Mouse (Mus musculus): ENCODE results near the gene Fam170b.

Fam170b gene

GRCm38 (mm10) chr14:32833847-32834246 lies at the start of gene Fam170b:
Gene Fam170b, plus strand, starts transcription at chr14:32833962.
- no peak for DNase-seq (ENCODE audit: extremely low spot score, low read depth, low spot score)

DNA sequence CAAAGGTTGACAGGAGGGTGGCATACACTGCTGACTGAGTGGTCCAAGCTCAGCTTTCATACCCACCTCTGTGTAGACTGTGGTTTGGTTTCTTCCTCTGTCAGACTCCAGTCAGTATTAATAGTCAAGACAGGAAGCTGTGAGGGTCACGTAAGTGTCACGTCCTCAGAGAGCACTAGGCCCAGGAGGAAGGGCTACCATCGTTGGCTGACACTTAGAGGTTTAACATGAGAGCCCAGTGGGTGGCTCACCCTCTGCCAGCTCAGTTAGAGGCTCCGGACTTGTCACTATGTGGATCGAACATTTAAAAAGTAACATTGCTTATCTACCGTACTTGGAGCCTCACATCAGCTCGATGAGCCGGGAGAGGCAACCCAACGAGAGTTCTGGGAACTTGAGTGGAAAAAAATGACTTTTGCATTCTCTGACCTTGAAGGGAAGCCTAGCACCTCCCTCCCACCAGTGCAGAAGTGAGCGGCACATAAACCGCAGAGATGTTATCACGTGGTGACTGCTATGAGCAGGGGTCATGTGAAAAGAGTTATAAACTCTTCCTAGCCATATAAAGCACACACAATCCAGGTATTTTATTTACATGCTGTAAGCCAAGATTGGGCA lies 49.5 kb upstream of the Fam170b start:
- DNase-seq (ENCODE audit: extremely low spot score, low read depth, low spot score) = no peak

DNA sequence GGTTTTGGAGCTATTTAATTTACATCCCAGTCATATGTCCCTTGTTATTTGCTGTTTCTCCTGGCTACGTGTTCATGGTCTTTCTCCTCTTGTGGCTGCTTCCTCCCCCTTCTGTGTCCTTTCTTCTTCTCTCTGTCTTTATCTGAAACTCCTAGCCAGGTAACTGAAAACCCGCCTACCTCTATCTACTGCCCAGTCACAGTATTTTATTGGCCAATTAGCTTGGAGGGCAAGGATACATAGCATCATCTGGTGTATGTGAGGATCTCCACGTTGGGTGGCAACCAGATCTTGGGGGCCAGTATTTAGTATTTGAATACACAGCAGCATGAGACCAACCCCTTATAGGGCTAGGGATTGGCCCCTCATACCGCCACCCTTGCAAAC lies 49.0 kb upstream of the Fam170b start:
- DNase-seq (ENCODE audit: extremely low spot score, low read depth, low spot score) = no peak

GRCm38 (mm10) chr14:32785556-32786130 lies 48.1 kb upstream of the Fam170b start, which contains the start of gene Tmem273:
Gene Tmem273, plus strand, starts transcription at chr14:32785963.
- DNase-seq (ENCODE audit: extremely low spot score, low read depth, low spot score) = no peak

DNA sequence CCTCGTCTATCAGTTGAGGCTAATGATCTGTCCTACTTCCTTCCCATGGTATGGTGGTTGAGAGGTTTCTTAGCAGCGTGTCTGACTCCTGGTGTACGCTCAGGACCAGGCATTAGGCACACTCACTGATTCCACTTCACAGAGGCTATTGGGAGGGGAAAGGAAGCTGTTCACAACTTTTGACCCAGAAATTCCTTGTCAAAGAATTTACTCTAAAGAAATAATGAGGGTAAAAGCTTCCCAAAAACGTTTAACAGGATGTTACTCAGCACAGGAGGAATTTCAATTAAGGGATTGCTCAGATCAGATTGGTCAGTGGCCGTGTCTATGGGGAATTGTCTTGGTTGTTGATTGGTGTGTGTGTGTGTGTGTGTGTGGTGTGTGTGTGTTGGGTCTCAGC lies 46.1 kb upstream of the Fam170b start:
- no peak for DNase-seq (ENCODE audit: extremely low spot score, low read depth, low spot score)

- no peak for DNase-seq (ENCODE audit: extremely low spot score, low read depth, low spot score)
Observed at GRCm38 (mm10) chr14:32796375-32796774, 37.4 kb upstream of the Fam170b start.

DNA sequence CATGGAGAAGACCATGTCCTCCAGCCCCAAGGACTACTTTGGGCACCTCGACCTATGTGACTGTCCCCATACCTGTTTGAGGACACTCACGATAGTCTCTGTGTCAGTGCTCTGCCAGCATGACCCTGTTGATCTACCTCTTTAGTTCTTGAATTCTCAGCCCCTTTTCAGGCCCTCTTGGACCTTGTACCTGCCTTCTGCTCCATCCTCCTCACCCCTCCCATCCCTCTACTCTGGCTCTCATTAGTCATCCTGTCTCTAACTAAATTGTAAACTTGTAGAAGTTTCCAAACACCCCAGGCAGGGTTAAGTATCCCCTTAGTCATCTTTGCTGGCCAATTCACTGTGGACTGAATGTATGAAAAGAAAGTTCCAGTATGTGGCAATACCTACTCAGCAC lies 36.0 kb upstream of the Fam170b start:
- no peak for DNase-seq (ENCODE audit: extremely low spot score, low read depth, low spot score)

DNA sequence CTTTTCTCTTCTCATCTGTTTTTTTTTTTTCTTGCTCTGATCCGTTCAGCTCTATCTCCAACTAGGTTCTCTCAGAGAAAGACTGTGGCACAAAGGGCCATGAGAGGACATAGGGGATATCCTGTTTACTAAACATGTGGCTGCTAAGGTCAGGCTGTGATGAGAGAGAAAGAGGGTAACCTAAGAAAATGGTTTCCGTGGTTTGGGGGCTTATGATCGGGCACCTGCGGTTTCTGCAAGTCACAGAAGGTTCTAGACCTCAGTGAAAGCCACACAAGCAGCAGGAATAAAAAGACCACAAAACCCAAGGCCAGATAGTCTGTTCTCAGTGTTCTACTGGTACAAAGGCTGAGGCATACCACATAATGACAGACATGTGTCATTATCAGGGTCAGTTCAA lies 35.4 kb upstream of the Fam170b start:
- DNase-seq (ENCODE audit: extremely low spot score, low read depth, low spot score) = no peak

DNA sequence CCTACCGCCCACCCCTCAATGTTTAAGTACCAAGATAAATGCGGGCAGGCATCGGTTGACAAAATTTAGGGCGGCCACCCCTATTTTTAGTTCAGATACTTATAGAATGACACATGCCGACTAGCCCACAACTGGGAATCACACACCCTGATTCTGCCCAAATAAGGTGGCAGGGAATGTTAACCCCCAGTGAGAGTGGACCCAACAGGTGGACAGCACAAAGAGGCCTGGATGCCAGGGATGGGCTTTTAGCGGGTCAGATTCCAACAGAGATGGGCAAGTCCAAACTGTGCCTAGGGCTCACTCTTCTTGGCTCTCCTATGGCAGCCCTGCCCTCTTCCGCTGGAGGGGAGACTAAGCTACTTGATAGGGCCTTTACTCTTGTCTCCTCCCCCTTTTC lies 33.7 kb upstream of the Fam170b start:
- no peak for DNase-seq (ENCODE audit: extremely low spot score, low read depth, low spot score)

GRCm38 (mm10) chr14:32801016-32801661 lies 32.6 kb upstream of the Fam170b start:
- no peak for DNase-seq (ENCODE audit: extremely low spot score, low read depth, low spot score)

GRCm38 (mm10) chr14:32801662-32802024 lies 32.1 kb upstream of the Fam170b start:
- DNase-seq (ENCODE audit: extremely low spot score, low read depth, low spot score) = no peak

DNA sequence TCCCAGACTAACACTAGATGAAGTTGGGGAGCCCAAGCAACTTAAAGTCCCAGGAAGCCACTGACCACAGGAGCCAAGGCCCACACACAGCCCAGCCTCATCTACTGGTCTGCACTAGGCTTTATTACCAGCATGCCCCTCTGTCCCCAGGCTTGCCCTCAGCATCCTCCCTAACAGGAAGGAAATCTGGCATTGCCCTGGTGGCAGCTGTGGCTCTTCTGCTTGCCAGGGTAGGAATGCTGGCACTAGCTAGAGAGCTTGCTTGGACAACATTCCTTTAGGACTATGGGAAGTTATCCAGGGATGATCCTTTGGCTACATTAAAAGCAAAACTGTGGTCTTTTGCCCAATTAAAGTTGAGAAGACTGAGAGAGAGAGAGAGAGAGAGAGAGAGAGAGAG lies 23.7 kb upstream of the Fam170b start:
- DNase-seq (ENCODE audit: extremely low spot score, low read depth, low spot score) = no peak

DNA sequence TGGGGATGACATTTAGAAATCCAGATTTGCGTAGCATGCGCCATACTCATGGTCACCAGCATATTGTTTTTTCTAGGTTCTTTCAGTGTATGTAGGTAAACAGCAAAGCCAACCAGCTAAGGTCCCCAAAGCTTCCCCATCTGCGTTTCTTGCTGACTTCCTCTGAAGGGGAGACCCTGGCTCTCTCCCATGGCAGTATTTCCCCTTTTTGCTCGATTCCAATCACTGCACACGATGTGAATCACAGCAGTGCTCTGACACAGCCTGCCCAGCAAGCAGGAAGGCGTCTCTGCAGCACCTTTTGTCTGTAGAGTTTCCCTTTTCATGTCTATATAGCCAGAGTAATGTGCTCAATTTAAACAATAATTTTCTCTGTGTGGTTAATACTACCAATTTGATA lies 21.3 kb upstream of the Fam170b start:
- no peak for DNase-seq (ENCODE audit: extremely low spot score, low read depth, low spot score)

- no peak for DNase-seq (ENCODE audit: extremely low spot score, low read depth, low spot score)
Observed at GRCm38 (mm10) chr14:32814961-32815360, 18.8 kb upstream of the Fam170b start.

DNA sequence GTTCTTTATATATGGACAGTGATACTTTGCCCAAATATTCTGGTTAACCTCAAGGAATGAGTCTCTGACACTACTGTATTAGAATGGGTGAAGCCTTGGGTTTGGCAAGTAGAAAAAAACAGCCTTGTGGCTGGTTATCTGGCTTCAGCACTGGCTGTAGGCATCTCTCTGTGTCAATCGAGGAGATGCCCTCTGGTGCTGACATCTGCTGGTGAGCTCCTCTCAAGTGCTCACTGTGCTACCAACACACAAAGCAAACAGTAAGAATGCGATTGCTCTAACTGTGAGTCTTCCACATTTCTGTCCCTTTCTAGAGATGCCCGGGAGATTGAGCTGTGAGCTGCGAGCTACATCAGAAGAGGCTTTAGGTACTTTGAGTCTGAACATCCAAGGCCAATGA lies 17.2 kb upstream of the Fam170b start:
- no peak for DNase-seq (ENCODE audit: extremely low spot score, low read depth, low spot score)

DNA sequence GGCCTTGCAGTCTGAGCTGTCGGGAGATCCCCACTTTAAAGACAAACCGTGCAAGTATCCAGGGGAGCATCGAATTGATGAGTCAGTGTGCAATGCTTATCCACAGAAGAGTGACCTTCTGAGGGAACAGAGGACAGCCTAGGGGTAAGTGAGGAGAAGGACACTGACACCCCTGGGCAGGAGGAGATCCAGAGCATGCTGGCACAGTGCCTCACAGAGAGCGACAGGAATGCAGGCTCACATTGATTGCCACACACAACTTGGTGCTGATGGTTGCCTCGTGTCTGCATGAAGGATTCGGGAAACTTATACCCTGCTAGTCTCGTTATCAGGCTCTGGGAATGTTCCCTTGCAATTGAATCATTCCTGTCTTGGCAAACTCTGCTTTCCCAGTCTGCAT lies 16.5 kb upstream of the Fam170b start:
- DNase-seq (ENCODE audit: extremely low spot score, low read depth, low spot score) = no peak

- DNase-seq (ENCODE audit: extremely low spot score, low read depth, low spot score) = no peak
Observed at GRCm38 (mm10) chr14:32819297-32819696, 14.5 kb upstream of the Fam170b start.

- no peak for DNase-seq (ENCODE audit: extremely low spot score, low read depth, low spot score)
Observed at GRCm38 (mm10) chr14:32822812-32823211, 10.9 kb upstream of the Fam170b start.

- no peak for DNase-seq (ENCODE audit: extremely low spot score, low read depth, low spot score)
Observed at GRCm38 (mm10) chr14:32823861-32824260, 9.9 kb upstream of the Fam170b start.

GRCm38 (mm10) chr14:32824267-32825150 lies 9.3 kb upstream of the Fam170b start:
- no peak for DNase-seq (ENCODE audit: extremely low spot score, low read depth, low spot score)

GRCm38 (mm10) chr14:32825426-32826032 lies 8.2 kb upstream of the Fam170b start:
- DNase-seq (ENCODE audit: extremely low spot score, low read depth, low spot score) = peak; percentile 52

Data from hindlimb bud, embryonic 11.5 days (tissue).